Mouse (Mus musculus) left cerebral cortex, postnatal 14 days (tissue): Measurements from ENCODE around the gene Tlcd1. TPM values are rescaled to one million over a fixed set of nuclear protein-coding genes. Genes with fewer than 3 reads are reported as not detected.
A peak's percentile ranks its signal among the peaks of the same experiment; 100 is the strongest.
"Not testable (repeated sequence)": the region's sequence is repeated elsewhere in the genome, so short reads cannot be mapped to it uniquely, and the experiment has no call there.

Source experiments
- DNase-seq, 2 experiments: peaks; one replicate each; pipeline ENCODE4 v3.0.0; 2021 to 2022; ENCODE audit warnings: low spot score in 2 of 2, mixed read lengths in 1 of 2
- intact Hi-C: fragments of 180-260 bp; cut with DNase I; formaldehyde crosslinking; loops from one replicate; pipeline ENCODE4 v1.15.1; 2025
- total RNA-seq, 2 experiments: library from RNA; stranded (reverse); gene quantifications; 2 replicates each; pipeline ENCODE4 v1.2.3; 2021

Gene Tlcd1
- total RNA-seq, 2 experiments from 2014 or later = 27.4 to 29.6 TPM

DNA sequence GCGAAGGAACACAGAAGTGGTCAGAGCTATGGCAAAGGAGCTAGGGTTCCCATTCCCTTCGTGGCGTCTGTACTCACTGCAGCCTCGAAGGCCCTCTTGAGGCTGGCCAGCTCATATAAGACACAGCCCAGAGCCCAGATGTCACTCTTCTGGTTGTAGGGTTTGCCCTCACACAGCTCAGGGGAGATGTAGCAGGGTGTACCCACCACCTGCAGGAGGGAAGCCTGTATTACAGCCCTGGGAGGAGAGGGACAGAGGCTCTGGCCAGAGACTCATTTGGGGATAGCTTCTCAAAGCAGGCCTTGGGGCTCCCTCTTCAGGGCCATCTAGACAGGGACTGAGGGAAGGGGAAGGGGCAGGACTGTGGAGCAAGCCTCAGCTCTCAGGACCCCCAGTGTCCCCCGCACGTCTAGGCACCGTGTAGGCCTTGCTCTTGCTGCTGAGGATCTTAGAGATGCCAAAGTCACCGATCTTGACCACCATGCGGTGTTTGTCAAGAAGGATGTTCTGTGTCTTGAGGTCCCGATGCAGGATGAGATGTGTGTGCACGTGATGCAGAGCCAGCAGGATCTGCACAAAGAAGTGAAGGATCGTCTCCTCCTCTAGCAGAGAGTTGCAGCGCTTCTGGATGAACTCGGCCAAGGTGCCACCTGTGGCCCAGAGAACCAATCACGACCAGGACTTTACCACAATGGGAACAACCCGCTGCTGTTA, 4.3 kb upstream of the Tlcd1 start:
- intact Hi-C loops = no loop called here
- DNase-seq = no peak

DNA sequence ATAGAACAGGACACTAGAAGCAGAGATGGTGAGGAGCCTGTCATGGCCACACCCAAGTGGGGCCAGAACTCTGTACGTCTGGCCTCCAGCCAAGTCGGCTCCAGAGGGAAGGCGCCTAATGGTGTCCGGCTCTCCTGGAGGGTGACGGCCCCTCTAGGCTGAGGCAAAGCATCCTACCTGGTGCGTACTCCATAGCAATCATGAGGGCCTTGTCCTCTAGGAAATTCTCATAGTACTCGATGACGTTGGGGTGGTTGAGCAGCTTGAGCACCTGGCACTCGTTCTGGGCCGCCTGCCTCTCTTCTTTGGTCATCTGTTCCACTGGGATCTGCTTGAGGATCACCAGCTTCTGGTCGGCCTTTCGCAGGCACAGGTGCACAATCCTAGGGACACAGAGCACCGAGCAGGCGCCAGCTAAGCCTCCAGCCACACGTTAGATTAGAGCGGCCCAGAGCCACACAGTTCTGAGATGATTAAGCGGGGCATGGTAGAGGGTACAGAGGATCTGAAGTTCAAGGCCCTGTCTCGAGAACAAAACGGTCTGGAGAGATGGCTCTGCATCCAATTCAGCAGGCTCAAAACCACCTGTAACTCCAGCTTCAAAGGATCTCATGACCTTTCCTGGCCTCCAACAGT, 3.6 kb upstream of the Tlcd1 start:
- intact Hi-C loops = no loop called here
- no peak for DNase-seq

DNA sequence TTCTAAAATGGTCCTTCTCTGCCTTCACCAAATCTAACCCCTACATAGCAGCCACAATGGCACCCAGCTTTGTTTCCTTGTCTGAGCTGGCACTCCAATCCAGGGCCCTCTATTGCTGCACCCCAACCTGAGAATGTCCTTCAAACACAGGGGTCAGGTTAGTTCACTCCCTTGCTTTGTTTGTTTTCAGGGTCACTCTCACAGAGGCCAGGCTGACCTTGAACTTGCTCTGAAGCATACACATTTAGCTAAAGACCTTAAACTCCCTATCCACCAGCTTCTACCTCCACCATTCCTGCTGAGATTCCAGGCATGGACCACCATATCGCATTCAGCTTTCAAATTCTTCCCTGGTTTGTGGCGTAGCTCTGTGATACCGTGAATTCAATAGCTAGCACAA, 2.0 kb upstream of the Tlcd1 start:
- intact Hi-C loops = no loop called here
- DNase-seq = no peak

DNA sequence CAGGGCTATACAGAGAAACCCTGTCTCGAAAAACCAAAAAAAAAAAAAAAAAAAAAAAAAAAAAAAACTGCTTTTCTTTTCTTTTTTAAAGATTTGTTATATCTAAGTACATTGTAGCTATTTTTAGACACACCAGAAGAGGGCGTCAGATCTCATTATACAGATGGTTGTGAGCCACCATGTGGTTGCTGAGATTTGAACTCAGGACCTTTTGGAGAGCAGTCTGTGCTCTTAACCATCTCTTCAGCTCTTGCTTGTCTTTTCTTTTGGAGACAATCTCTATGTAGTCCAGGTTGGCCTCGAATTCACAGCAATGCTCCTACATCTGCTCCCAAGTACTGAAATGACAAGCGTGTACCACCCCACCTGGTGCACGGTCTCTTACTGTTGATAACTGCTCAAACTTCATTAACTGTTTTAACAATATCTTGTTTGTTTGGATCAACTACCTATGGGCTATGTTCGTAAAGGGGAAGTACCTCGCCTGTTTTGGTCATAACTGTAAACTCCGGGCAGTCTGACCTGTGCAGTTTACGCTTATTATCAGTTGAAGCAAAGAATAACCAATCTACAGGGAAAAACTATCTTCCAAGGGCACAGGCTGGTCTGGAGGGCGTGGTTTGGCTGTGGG, 625 bp upstream of the Tlcd1 start:
- no peak for DNase-seq
- intact Hi-C loops = loop anchor here (5.0 kb wide), 2 partner anchors 139 to 194 kb away; partner anchors contain the start of genes Flot2 and Phf12

- intact Hi-C loops = loop anchor here (5.0 kb wide), 2 partner anchors 140 to 195 kb away; partner anchors contain the start of genes Flot2 and Phf12
- no peak for DNase-seq
Observed at GRCm38 (mm10) chr11:78176905-78177331, 407 bp downstream of the Tlcd1 start.

- DNase-seq = no peak
- intact Hi-C loops = loop anchor here (5.0 kb wide), 2 partner anchors 140 to 195 kb away; partner anchors contain the start of genes Flot2 and Phf12
Observed at GRCm38 (mm10) chr11:78177437-78177836, 926 bp downstream of the Tlcd1 start.

- intact Hi-C loops = loop anchor here (1.0 to 5.0 kb wide), 3 partner anchors 118 to 196 kb away; partner anchors contain the start of genes Flot2 and Phf12
- DNase-seq = peak; percentile 95 to 96
Observed at GRCm38 (mm10) chr11:78177903-78178858, 1.7 kb downstream of the Tlcd1 start.

- peak; percentile 71 to 82 for DNase-seq
- intact Hi-C loops = loop anchor here (1.0 to 5.0 kb wide), 3 partner anchors 119 to 197 kb away; partner anchors contain the start of genes Flot2 and Phf12
Observed at GRCm38 (mm10) chr11:78178859-78179437, 2.4 kb downstream of the Tlcd1 start.

- intact Hi-C loops = loop anchor here (5.0 kb wide), 2 partner anchors 142 to 197 kb away; partner anchors contain the start of genes Flot2 and Phf12
- no peak for DNase-seq
Observed at GRCm38 (mm10) chr11:78179438-78179999, 3.0 kb downstream of the Tlcd1 start.

GRCm38 (mm10) chr11:78180081-78180761, 3.7 kb downstream of the Tlcd1 start:
- DNase-seq = no peak
- intact Hi-C loops = no loop called here

DNA sequence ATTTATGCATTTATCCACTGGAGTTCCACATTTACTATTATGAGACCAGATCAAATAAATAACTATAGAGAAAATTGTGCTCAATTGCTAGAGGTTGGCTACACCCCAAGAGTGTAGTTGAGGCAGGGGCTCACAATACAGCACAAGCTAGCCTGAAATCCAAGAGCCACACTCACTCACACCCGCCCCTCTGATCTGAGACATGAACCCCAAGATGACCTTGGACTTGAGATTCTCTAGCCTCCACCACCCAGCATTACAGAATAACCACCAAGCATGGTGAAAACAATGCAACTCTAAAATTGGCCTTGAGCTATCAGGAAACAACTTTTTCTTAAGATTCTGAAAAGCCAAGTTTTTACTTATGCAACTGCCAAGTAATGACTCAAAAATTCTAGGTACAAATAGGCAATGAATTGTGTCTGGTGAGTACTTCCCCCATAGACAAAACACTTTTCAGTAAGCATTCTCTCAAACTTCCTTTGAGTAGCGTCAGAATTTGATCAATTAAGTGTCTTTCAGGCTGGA, 5.4 kb downstream of the Tlcd1 start:
- no peak for DNase-seq
- intact Hi-C loops = no loop called here

DNA sequence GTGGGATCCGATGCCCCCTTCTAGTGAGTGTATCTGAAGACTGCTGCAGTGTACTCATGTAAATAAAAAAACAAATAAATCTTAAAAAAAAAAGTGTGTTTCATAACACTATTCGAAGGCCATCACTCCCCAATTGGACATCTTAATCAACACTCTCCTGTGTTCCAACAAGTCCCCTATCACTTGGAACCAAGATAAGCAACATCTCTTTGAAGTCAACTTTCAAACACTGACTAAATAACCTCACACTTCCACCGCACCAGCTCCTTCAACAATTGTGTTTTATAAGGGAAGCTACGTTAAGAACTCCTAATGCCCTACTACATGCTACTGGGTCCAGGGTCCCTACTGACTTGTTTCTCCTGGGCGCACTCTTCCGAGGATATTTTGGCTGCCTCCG, 5.9 kb downstream of the Tlcd1 start:
- DNase-seq = no peak
- intact Hi-C loops = no loop called here

DNA sequence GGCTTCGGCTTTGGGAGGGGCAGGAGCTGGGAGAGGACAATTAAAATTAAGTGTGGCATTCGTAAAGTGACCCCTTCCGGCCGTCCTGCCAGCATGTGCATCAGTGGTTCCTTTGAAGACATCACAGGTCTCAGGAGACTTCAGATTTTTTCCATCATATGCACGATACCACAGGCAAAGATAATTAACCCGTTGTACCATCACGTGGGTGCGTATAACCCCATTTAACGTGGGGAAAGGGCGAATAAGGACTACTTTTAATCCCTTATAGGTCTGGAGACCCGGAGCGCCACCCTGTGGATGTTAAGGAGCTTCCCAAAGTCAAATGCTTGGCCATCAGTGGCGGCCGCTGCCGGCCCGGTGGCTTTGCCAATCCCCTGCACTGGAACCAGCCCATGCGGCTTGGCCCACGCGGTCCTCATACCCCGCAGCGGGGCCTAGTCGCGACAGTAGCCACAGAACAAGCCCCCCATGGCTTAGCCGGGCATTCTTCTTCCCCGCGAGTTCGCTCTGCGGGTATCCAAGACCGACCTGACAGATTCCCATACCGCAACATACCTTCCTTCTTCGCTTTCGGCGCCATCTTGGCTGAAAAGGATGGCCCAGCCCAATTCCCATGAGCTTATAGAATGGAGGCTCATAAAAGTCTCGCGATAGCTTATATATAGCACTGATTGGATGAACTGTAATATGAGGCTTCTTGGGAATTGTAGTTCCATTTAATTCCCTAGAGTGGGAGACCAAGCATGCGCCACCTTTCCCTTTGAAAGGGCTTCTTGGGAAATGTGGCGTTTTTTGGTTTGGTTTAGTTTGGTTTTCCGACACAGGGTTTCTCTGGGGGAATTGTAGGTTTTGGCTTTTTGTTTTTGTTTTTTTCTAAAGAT, 6.7 kb downstream of the Tlcd1 start, which contains the start of gene Rpl23a:
Gene Rpl23a, minus strand, starts transcription at position 624 of the 884 bp plus-strand sequence.
- peak; percentile 86 to 94 for DNase-seq
- intact Hi-C loops = no loop called here

DNA sequence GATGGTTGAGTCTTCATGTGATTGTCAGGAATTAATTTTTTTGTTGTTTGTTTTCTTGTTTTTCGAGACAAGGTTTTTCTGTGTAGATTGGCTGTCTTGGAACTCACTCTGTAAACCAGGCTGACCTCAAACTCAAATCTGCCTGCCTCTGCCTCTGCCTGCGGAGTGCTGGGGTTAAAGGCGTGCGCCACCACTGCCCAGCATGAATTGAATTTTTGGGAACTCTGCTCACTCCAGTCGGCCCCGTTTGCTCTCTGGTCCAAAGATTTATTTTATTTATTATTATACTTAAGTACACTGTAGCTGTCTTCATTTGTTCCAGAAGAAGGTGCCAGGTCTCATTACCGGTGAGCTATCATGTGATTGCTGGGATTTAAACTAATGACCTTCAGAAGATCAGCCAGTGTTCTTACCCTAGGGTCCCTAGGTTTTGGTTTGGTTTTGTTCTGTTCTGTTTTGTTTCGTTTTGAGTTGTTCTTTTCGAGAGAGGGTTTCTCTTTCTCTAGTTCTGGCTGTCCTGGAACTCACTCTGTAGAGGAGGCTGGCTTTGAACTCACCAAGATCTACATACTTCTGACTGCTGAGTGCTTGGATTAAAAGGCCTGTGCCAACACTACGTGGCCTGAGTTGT, 7.5 kb downstream of the Tlcd1 start:
- intact Hi-C loops = no loop called here

DNA sequence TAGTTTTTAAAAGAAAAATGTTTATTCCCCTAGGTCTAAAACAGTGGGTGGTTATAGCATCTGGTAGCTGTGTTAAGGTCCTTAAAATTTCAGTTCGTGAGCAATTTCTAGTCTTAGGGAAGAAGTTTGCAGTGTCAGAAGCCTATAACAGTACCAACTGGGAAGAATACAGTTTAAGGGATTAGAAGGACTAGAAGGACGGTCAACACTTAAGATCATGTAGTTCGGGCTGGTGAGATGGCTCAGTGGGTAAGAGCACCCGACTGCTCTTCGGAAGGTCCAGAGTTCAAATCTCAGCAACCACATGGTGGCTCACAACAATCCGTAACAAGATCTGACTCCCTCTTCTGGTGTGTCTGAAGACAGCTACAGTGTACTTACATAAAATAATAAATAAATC, 8.2 kb downstream of the Tlcd1 start:
- intact Hi-C loops, DNase-seq: not testable (repeated sequence)

More for the DNA sequence above, 7.5 kb downstream of the Tlcd1 start:
- no peak for DNase-seq
